Mouse (Mus musculus): Measurements from ENCODE around the gene R3hcc1l. TPM values are rescaled to one million over a fixed set of nuclear protein-coding genes. Genes with fewer than 3 reads are reported as not detected.

The R3hcc1l gene
- total RNA-seq, 1 experiment from 2014 or later = 23.9 TPM

DNA sequence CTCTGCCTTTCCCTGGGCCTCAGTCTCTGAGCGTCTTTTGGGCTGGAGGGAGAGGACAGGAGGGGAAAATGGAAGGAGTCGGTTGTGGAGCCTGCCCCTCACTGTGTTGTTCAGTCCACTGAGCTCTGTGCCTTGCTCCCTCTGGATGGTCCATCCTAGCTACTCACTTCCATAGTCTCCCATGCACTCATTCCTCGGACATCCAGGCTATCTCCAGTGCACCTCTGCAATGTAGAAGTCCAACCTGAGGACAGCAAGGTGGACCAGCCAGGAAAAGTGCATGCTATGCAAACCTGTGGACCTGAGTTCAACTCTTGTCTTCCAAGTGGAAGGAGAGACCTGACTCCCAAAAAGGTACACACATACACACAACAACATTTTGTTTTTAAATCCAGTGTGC lies 82.0 kb downstream of the R3hcc1l start:
- no peak for DNase-seq

- peak; percentile 66 for DNase-seq
Observed at GRCm38 (mm10) chr19:42601445-42601844, 82.9 kb downstream of the R3hcc1l start.

- no peak for DNase-seq
Observed at GRCm38 (mm10) chr19:42602041-42602440, 83.5 kb downstream of the R3hcc1l start.

- DNase-seq = no peak
Observed at GRCm38 (mm10) chr19:42602576-42602975, 84.0 kb downstream of the R3hcc1l start.

DNA sequence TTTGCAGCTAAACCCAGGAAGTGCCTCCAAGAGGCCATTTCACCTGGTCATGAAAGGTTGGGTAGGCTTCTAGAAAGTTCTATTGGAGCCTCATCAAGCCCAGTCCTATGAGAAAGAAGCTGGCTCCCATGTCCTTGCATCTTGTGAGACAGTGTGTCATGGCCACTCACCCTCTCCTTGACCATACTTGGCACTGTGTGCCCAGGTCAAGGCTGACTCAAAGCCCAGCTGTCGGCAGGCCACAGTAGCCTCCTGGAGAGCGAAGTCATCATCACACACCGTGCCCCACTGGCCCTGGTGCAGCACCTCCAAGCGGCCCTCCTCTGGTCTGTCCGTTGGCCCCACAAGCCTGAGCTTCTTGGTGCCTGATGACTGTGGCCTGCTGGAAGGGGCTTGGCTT lies 89.5 kb downstream of the R3hcc1l start:
- DNase-seq = no peak

GRCm38 (mm10) chr19:42609716-42610115 lies 91.2 kb downstream of the R3hcc1l start:
- no peak for DNase-seq

- DNase-seq = no peak
Observed at GRCm38 (mm10) chr19:42611746-42612145, 93.2 kb downstream of the R3hcc1l start.

DNA sequence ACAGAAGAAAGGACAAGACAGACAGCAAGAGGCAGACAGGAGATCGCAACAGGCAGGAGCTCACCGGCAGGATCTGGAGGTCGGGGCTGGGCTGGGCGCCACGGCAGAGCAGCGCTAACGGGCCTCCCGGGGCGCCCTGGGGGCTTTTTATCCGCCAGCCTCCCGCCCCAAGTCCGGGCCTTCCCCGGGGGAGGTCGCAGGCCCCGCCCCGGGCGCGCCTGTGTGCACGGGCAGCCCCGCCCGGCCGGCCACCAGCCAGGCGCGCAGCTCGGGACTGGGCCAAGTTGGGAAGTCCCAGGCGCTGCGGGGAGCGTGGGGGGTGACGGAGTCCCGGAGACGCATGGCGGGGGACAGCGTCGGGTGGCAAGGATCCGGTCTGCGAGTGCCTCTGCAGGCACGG lies 94.1 kb downstream of the R3hcc1l start, which contains the start of gene Loxl4:
Loxl4 (minus strand) TSS at position 160 of the 400 bp plus-strand sequence.
- DNase-seq = peak; percentile 84

DNA sequence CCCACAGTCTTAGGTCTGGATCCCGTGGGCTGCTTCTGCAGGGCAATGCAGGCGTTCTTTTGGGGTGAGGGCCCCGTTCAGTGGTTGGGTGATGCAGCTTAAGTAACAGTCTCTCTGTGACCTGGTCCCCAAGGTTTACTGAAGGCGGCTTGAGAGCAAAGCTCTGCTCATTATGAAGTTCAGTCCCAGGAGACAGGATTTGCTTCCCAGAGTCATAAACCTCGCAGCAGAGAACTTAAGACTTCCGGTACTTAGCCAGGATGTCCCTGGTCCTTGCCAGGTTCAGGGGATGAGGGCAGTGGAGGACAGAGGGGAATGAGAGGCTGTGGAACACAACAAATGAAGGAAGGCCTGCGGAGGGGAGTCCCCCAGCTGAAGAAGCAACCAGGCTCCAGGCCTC lies 94.6 kb downstream of the R3hcc1l start:
- no peak for DNase-seq

GRCm38 (mm10) chr19:42613647-42614225 lies 95.2 kb downstream of the R3hcc1l start:
- DNase-seq = no peak

DNA sequence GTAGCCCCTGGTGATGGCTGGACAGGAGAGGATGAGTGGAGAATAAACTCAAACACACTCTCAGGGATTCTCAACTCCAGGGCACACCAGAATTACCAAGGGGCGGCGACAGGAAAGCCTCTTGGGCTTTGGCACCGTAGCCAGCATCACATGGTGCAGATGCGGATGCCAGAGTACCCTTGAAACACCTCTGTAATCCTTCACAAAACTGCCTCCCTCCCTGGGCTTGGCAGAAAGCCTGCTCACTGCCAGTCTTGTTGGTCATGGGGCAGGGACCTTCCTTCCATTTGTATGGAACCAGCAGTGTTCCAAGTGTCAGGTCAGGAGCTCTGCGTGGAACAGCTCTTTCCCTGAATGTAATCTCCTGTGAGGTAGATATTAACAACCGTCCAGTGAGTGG lies 109.5 kb downstream of the R3hcc1l start:
- no peak for DNase-seq

- peak; percentile 43 for DNase-seq
Observed at GRCm38 (mm10) chr19:42631541-42631961, 113.0 kb downstream of the R3hcc1l start.

DNA sequence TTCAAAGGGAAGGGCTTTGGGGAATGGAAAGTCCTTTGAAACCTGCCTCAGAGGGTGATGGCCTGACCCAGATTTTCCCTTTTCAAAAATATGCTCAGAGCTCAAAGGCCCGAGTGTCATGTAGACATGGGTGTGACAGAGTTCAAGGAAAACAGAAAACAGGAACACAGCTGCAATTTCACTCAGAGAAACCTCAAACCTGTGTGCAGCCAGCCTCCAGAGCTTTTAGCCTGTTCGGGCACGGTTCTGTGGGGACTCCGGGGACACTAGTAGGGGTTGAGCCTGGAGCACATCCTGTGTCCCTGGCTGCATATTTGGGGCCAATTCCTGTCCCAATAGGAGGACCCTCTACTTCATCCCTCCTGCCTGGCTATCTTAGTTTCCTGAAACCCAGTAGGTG lies 113.7 kb downstream of the R3hcc1l start:
- DNase-seq = no peak

GRCm38 (mm10) chr19:42633650-42634049 lies 115.1 kb downstream of the R3hcc1l start:
- DNase-seq = no peak

DNA sequence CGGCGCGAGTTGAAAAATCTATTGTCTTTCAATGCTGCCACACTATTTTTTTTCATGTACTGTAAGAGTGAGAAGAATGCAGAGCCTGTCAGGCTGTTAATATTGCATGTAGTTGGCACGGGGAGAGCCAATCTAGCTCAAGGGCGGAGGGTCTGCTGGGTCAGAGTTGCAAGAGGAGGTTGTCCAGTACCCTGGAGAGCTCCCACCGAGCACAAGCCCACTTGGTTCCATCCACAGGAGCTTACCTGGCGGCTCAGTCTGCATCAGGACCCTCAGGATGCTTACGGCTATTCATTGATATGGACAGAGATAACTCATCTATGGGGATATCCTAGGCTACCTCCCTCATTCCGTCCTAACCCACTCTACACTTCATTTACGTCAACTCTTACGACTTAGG lies 118.1 kb downstream of the R3hcc1l start:
- DNase-seq = peak; percentile 35

DNA sequence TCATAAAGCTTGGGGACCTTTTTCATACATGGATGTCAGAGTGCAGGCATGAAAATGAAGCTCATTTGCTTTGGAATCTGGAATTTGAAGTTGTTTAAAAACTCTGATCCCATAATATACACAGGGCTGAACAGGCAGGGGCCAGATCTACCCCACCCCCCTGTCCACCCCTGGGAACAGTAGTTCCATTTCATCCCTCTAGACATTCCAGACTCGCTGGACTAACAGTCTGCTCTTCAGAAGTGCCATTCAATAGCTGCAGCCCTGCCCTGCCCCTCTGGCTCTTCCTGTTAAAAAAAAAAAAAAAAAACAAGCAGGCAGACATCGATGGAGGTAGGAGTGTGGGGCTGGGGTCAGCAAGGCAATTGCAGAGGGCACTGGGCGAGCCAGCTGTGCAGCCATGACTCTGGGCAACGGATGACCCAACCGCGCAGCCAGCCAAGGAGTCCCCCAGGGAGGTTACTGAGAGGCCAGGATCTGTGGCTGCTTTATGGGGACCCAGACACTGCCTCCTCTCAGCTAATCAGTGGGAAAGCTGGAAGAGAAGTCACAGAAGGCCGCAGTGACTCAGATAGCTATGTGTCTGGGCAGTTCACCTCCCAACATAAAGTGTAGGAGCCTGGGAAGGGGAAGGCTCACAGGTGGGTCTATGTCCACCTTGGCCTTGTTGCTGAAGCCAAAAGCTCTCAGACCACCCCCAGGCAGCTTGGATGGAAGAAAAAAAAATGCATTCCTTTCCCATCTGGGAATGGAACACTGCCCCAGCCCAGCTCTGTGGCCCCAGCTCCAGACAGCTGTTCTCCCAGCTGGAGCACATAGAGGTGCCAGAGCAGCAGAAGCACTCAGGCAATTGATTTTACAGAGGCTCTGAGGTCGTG lies 120.3 kb downstream of the R3hcc1l start:
- peak; percentile 47 for DNase-seq

- DNase-seq = no peak
Observed at GRCm38 (mm10) chr19:42639544-42639943, 121.0 kb downstream of the R3hcc1l start.

- no peak for DNase-seq
Observed at GRCm38 (mm10) chr19:42640211-42640610, 121.7 kb downstream of the R3hcc1l start.

Other genes with a start within 250 kb of the R3hcc1l start
- gene Crtac1, start 87.0 kb upstream of the R3hcc1l start, total RNA-seq (2021) = 0.37 and 1.1 TPM in 2 replicates
- gene Loxl4, start 94.1 kb downstream of the R3hcc1l start, total RNA-seq (2021) = 1.8 and 1.9 TPM in 2 replicates
- 18.5 and 19.8 TPM in 2 replicates for gene Pyroxd2, start 234.0 kb downstream of the R3hcc1l start, total RNA-seq (2021)